Mouse (Mus musculus) lung, postnatal 0 days (tissue): ENCODE data around the gene Olfm2. TPM values are rescaled to one million over a fixed set of nuclear protein-coding genes. Genes with fewer than 3 reads are reported as not detected.

ENCODE experiments used
- ATAC-seq: fragments of 200-750 bp; cut with Nextera tagmentation; 2 replicates; pipeline ENCODE4 v1.8.0; 2017; ENCODE audit warnings: moderate library complexity
- DNase-seq: peaks from one replicate; pipeline ENCODE4 v3.0.0-alpha.2; 2016; ENCODE audit warnings: low spot score
- H3K27ac ChIP-seq: fragments of 300-500 bp; sonication (generic); 2 replicates; pipeline ENCODE4 v1.5.1; 2014; ENCODE audit warnings: antibody characterized with exemption, mild to moderate bottlenecking, low read length, mixed read lengths
- H3K27me3 ChIP-seq: fragments of 300-500 bp; sonication (generic); replicated peaks from 2 replicates; pipeline ENCODE4 v1.6.1; 2014; ENCODE audit warnings: low read length, mixed read lengths; ENCODE audit not compliant: insufficient read depth
- H3K36me3 ChIP-seq: fragments of 300-500 bp; sonication (generic); 2 replicates; pipeline ENCODE4 v1.6.1; 2014; ENCODE audit warnings: low read length, mixed read lengths; ENCODE audit not compliant: insufficient read depth
- H3K4me1 ChIP-seq: fragments of 300-500 bp; sonication (generic); 2 replicates; pipeline ENCODE4 v1.6.1; 2014; ENCODE audit warnings: antibody characterized with exemption, low read depth, low read length, mixed read lengths; ENCODE audit not compliant: insufficient read depth
- H3K4me2 ChIP-seq: fragments of 300-500 bp; sonication (generic); replicated peaks from 2 replicates; pipeline ENCODE4 v1.6.1; 2014; ENCODE audit warnings: low read depth, mild to moderate bottlenecking, low read length, moderate library complexity, mixed read lengths
- H3K4me3 ChIP-seq: fragments of 300-500 bp; sonication (generic); 2 replicates; pipeline ENCODE4 v1.5.1; 2014; ENCODE audit warnings: low read depth, low read length
- H3K9ac ChIP-seq: fragments of 300-500 bp; sonication (generic); replicated peaks from 2 replicates; pipeline ENCODE4 v1.6.1; 2014; ENCODE audit warnings: low read depth, mild to moderate bottlenecking
- H3K9me3 ChIP-seq: fragments of 300-500 bp; sonication (generic); 2 replicates; pipeline ENCODE4 v1.6.1; 2016; ENCODE audit warnings: low read length, mixed read lengths
- CTCF ChIP-seq: IDR thresholded peaks from 2 replicates; pipeline ENCODE4 v1.5.1; 2016; ENCODE audit warnings: antibody characterized with exemption, mild to moderate bottlenecking
- EP300 ChIP-seq: IDR thresholded peaks from 2 replicates; pipeline ENCODE4 v1.6.1; 2016; ENCODE audit warnings: antibody characterized with exemption, mild to moderate bottlenecking, control low read depth
- WGBS: fragments of 180-500 bp; shearing (Covaris S2); extraction: QIAGEN DNeasy Blood & Tissue Kit; methylation state at CpG from one replicate; pipeline ENCODE4 v1.1.7; 2014; 5-methylcytosine and 5-hydroxymethylcytosine counted together
- polyA plus RNA-seq: library from polyadenylated mRNA; unstranded; fragments of >200 nt; fragmentation: Nextera tagmentation; extraction: Ambion mirVana; gene quantifications from 2 replicates; pipeline ENCODE4 v1.2.1, GENCODE M21; 2015

The Olfm2 gene
- 0.36 and 0.55 TPM in 2 replicates for polyA plus RNA-seq

DNA sequence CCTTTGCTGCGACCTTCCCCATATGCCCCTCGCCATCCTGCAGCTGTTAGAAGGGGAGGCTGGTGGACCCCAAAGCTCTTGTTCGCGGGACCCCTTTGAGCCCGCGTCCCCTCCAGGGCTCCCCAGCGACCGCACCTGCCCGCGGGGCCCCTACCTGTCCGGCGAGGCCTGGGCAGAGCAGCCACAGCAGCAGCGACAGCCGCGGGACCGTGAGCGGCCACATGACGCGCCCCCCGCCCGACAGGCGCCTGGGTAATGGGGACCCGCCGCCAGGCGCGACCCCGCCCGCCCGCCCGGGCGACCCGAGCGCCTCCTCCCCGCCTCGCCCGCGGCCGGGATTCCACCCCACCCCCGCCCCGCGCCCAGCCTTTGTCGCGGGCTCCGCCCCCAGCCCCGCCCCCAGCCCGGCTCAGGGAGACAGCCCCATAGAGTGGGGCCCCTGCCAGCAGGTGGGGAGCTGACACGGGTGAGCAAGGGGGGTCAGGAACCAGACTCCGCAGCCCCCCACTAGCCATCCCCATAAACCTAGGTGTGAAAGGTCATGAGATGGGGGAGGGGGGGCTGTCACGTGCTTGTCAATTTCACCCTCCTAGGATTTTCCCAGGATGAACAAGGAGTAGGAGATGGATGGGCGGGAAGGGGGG is at the start of gene Olfm2:
Gene Olfm2 (minus strand): TSS at position 333 of the 644 bp plus-strand sequence.
- H3K27ac ChIP-seq, result no peak within 1 kb of the TSS
- H3K4me2 ChIP-seq, result peak within 1 kb of the TSS; percentile 62
- 3% methylated on average over 16 of the region's 50 CpGs for WGBS
- peaks cover 33% of the 10 kb centered on the region for H3K27me3 ChIP-seq
- no peak within 1 kb of the TSS for H3K9ac ChIP-seq
- H3K9me3 ChIP-seq, result no peaks in the 10 kb centered on the region
- H3K36me3 ChIP-seq, result no peaks in the 10 kb centered on the region
- no peak for DNase-seq
- H3K4me3 ChIP-seq, result peak within 1 kb of the TSS; percentile 24; the same call in 1 of the 2 replicates
- TF ChIP-seq EP300 (no peak), CTCF (no peak)
- ATAC-seq, result no peak
- H3K4me1 ChIP-seq, result no peaks in the 10 kb centered on the region

DNA sequence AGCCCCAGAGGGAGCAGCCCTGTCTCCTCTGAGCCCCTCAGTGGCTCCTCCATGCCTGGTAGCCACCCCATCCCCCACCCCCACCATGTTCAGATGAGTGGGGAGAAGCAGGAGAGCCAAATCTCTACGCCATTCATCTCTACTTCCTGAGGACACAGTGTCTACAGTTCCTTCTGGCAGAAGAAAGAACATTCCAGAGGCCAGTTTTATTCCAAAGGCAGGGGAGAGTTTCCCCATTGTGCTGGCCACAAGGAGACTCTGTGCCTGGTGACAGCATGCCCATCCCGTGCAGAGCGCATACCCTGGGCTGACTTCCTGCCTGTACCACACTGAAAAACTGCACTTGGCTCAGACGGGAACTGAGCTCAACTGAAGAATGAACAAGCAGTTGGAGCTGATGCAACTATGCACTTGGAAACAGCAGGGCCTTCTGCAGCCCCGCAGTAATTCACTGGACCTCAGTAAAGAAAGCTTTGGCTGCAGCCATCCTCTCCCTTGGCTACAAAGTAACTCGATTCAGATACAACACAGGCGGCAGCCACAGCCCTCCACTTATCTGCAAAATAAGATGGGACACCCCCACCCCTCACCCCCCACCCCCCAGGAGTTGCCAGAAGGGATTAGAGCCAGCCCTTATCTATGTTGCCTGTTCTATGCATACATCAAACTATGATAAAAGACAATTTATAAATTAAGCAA is 48.1 kb upstream of the Olfm2 start:
- Histone ChIP-seq H3K36me3 (no peaks in the 10 kb centered on the region), H3K9ac (no peak overlapping the region), H3K9me3 (no peaks in the 10 kb centered on the region), H3K4me3 (no peak overlapping the region), H3K27me3 (no peaks in the 10 kb centered on the region), H3K4me2 (no peak overlapping the region), H3K4me1 (no peaks in the 10 kb centered on the region), H3K27ac (no peak overlapping the region)
- ATAC-seq (peak; percentile 69), DNase-seq (peak; percentile 37)
- TF ChIP-seq CTCF, result no peak
- 13% methylated on average over 7 of the region's 7 CpGs for WGBS

DNA sequence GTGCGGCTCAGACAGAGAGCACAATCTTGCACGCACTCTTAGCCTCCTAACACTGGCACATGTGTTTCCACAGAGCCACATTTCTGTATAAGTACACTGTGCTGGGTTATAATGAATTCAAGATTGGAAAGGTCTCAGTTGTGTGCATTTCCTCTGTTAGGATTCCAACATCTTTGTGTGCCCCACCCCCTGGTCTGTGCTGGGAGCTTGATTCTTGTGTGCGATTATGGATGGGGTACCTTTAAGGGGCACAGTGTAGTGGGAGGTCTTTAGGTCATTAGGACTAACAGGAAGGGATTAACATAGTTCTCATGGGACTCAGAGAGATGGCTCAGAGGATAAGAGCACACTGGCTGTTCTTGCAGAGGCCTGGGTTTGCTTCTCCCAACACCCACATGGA is 44.2 kb upstream of the Olfm2 start:
- no peaks in the 10 kb centered on the region for H3K4me1 ChIP-seq
- H3K27ac ChIP-seq, result no peak overlapping the region
- H3K36me3 ChIP-seq, result no peaks in the 10 kb centered on the region
- DNase-seq (no peak), ATAC-seq (no peak)
- no peaks in the 10 kb centered on the region for H3K9me3 ChIP-seq
- H3K4me3 ChIP-seq, result no peak overlapping the region
- H3K9ac ChIP-seq, result no peak overlapping the region
- no peak for TF ChIP-seq CTCF
- no peak for TF ChIP-seq EP300
- 65% methylated on average over 3 of the region's 3 CpGs for WGBS
- H3K27me3 ChIP-seq, result no peaks in the 10 kb centered on the region
- H3K4me2 ChIP-seq, result no peak overlapping the region

DNA sequence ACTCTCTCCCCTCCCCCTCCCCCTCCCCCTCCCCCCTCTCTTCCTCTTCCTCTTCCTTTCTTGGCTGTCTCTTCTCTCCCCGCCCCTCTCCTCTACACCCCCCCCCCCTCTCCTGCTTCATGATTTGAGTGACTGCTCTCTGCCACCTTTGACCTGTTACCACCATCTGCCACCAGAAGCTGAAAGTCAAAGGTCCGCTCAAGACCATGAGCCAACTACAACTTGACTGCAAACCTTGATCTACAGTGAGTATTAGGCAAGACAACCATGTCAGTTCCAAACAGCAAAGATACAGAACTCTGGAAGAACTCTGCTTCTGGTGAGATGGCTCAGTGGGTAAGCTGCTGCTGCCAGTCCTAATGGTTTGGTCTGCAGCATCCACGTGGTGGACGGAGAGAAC is 43.5 kb upstream of the Olfm2 start:
- H3K9me3 ChIP-seq, result no peaks in the 10 kb centered on the region
- 82% methylated on average over 3 of the region's 4 CpGs for WGBS

DNA sequence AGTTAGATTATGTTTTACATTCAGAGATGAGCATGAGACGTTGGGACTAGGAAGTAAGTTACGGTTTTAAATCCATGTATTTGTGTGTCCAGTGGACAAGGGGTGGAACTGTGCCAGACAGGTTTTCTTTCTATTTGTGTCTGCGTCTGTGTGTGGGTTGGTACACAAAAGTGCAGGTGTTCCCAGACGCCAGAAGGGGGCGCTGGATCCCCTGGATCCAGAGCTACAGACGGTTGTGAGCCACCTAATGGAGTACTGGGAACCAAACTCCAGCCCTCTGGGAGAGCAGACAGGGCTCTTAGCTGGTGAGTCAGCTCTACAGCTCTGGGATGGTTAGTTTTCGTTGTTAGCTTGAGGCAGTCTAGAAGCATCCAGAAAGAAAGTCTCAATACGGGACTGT is 41.8 kb upstream of the Olfm2 start:
- TF ChIP-seq EP300 (no peak), CTCF (no peak)
- no peaks in the 10 kb centered on the region for H3K36me3 ChIP-seq
- H3K4me2 ChIP-seq, result no peak overlapping the region
- no peak for ATAC-seq
- H3K4me1 ChIP-seq, result no peaks in the 10 kb centered on the region
- no peak overlapping the region for H3K27ac ChIP-seq
- no peak for DNase-seq
- WGBS, result 75% methylated on average over 8 of the region's 8 CpGs
- no peaks in the 10 kb centered on the region for H3K27me3 ChIP-seq
- no peak overlapping the region for H3K4me3 ChIP-seq
- H3K9ac ChIP-seq, result no peak overlapping the region
- no peaks in the 10 kb centered on the region; the same call in 1 of the 2 replicates for H3K9me3 ChIP-seq

More for the DNA sequence above, 43.5 kb upstream of the Olfm2 start:
- Histone ChIP-seq H3K9ac (no peak overlapping the region), H3K4me3 (no peak overlapping the region), H3K27ac (no peak overlapping the region), H3K4me1 (no peaks in the 10 kb centered on the region), H3K36me3 (no peaks in the 10 kb centered on the region), H3K27me3 (no peaks in the 10 kb centered on the region), H3K4me2 (no peak overlapping the region)
- ATAC-seq (no peak), DNase-seq (no peak)
- no peak for TF ChIP-seq CTCF
- no peak for TF ChIP-seq EP300

DNA sequence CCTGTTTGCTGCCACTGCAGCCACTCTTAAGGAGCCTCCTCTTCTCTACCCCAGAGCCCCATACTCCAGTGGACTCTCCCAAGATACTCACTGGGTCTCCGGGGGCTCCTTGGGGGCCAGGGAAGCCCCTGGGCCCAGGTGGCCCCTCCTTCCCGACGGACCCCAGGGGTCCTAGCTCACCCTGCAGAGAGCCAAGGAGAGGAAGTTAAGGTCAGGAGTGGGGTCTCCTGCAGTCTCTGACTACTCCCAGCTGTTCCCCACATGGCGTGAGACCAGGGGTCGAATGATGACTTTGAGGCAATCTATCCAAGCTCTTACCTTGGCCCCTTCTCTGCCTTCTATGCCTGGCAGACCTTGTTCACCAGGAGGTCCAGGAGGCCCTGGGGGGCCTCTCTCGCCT is 38.9 kb upstream of the Olfm2 start:
- TF ChIP-seq EP300 (no peak), CTCF (no peak)
- no peak overlapping the region for H3K4me2 ChIP-seq

More for the DNA sequence above, 38.9 kb upstream of the Olfm2 start:
- Histone ChIP-seq H3K4me3 (no peak overlapping the region), H3K27me3 (no peaks in the 10 kb centered on the region), H3K4me1 (no peaks in the 10 kb centered on the region), H3K9ac (no peak overlapping the region), H3K27ac (no peak overlapping the region), H3K9me3 (no peaks in the 10 kb centered on the region; the same call in 1 of the 2 replicates), H3K36me3 (no peaks in the 10 kb centered on the region)
- ATAC-seq (no peak), DNase-seq (no peak)
- WGBS, result 62% methylated on average over 6 of the region's 6 CpGs
